In genomic region chr1:184233741-184234255, GRCm38 (mm10) we compare ENCODE assay signal across 17 mouse cellular contexts.
DNase-seq lines count a peak whose midpoint lies in the region.
"Had no signal": no experiment of that assay in that cellular context is flagged by ENCODE, and none has a peak within 500 bp of the region (broad histone marks: within the 10 kb centered on the region; RNA-seq: fewer than 3 reads in every experiment).

No protein-coding gene starts in this region.

- peak; percentile 17 for DNase-seq in cerebellum, adult 9-10 months
- no peak for DNase-seq in cerebellum, adult 18-20 months
- peak; percentile 18 for DNase-seq in layer of hippocampus, adult 11-12 months (ENCODE audit: low spot score)
- no peak for DNase-seq in layer of hippocampus, postnatal 10 days (ENCODE audit: low spot score in 2 of 2)
- peak; percentile 55 for DNase-seq in retina, postnatal 1 day
- no peak for DNase-seq in retina, embryonic 14.5 days (ENCODE audit: low spot score)
- DNase-seq in telencephalon, adult 2 months (ENCODE audit: low read depth, low spot score): peak; percentile 68
- DNase-seq in kidney, postnatal 36 days: no peak
- DNase-seq: adrenal gland, postnatal 10 days; gastrocnemius, postnatal 10 days; kidney, adult 2 months; kidney, postnatal 4 days; liver; lung, adult 2 months; lung, postnatal 10 days; right cerebral cortex, postnatal 14 days; thymus, postnatal 14 days had no signal

Comparison
In these comparisons a context has a peak if more than half of its experiments do, and no peak if none do; other contexts are left out.
1. DNase-seq: peak in cerebellum, adult 9-10 months (single experiment), layer of hippocampus, adult 11-12 months (single experiment), retina, postnatal 1 day (single experiment) and telencephalon, adult 2 months (single experiment); none in cerebellum, adult 18-20 months (0 of 2), layer of hippocampus, postnatal 10 days (0 of 2), retina, embryonic 14.5 days (single experiment) and kidney, postnatal 36 days (0 of 2).